Mouse (Mus musculus) midbrain, embryonic 10.5 days (tissue): ENCODE measurements around the gene Zfp683. TPM values are rescaled to one million over a fixed set of nuclear protein-coding genes. Genes with fewer than 3 reads are reported as not detected.

Experiments
- DNase-seq: peaks from one replicate; pipeline ENCODE4 v3.0.0-alpha.2; 2017; ENCODE audit warnings: low spot score
- H3K27ac ChIP-seq: fragments of 300-500 bp; sonication (generic); replicated peaks from 2 replicates; pipeline ENCODE4 v1.5.1; 2016; ENCODE audit warnings: mild to moderate bottlenecking
- H3K27me3 ChIP-seq: fragments of 300-500 bp; sonication (generic); 2 replicates; pipeline ENCODE4 v1.6.1; 2016; ENCODE audit warnings: low read depth, mild to moderate bottlenecking; ENCODE audit not compliant: poor library complexity, severe bottlenecking
- H3K36me3 ChIP-seq: fragments of 300-500 bp; sonication (generic); 2 replicates; pipeline ENCODE4 v1.6.1; 2016; ENCODE audit warnings: mild to moderate bottlenecking, moderate library complexity
- H3K4me1 ChIP-seq: fragments of 300-500 bp; sonication (generic); 2 replicates; pipeline ENCODE4 v1.6.1; 2016
- H3K4me3 ChIP-seq: fragments of 300-500 bp; sonication (generic); 2 replicates; pipeline ENCODE4 v1.5.1; 2016; ENCODE audit warnings: mild to moderate bottlenecking, moderate library complexity
- H3K9me3 ChIP-seq: fragments of 300-500 bp; sonication (generic); replicated peaks from 2 replicates; pipeline ENCODE4 v1.6.1; 2016; ENCODE audit warnings: mild to moderate bottlenecking
- WGBS: fragments of 180-500 bp; shearing (Covaris S2); methylation state at CpG from one replicate; pipeline ENCODE4 v1.1.7; 2016; 5-methylcytosine and 5-hydroxymethylcytosine counted together
- polyA plus RNA-seq: library from polyadenylated mRNA; unstranded; fragments of >200 nt; fragmentation: Nextera tagmentation; extraction: Ambion mirVana; gene quantifications from 2 replicates; pipeline ENCODE4 v1.2.1, GENCODE M21; 2016

The Zfp683 gene
- polyA plus RNA-seq, 1 experiment from 2014 or later, result not detected

DNA sequence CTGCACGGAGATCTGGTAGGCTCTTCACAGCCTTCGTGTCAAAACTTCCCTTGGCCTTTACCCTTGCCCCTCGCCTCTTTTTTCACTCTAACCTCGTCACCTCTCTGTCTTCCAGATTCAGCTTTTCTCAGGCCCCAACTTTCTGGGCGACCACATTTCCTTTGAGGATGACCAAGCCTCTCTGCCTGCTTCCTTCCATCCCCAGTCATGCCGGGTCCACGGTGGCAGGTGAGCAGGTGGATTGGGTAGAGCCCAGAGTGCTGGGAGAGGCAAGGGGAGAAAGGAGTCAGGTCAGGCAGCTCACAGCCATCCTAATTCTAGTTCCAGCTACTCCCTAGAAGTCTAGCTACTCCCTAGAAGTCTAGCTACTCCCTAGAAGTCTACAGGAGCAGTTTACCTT is 28.8 kb downstream of the Zfp683 start:
- WGBS, result 18% methylated on average over 7 of the region's 7 CpGs
- Histone ChIP-seq H3K36me3 (no peaks in the 10 kb centered on the region), H3K4me1 (peaks cover 31% of the 10 kb centered on the region), H3K27me3 (peaks cover 38% of the 10 kb centered on the region), H3K4me3 (peak overlapping the region; percentile 60), H3K9me3 (no peaks in the 10 kb centered on the region), H3K27ac (no peak overlapping the region)
- DNase-seq, result no peak

DNA sequence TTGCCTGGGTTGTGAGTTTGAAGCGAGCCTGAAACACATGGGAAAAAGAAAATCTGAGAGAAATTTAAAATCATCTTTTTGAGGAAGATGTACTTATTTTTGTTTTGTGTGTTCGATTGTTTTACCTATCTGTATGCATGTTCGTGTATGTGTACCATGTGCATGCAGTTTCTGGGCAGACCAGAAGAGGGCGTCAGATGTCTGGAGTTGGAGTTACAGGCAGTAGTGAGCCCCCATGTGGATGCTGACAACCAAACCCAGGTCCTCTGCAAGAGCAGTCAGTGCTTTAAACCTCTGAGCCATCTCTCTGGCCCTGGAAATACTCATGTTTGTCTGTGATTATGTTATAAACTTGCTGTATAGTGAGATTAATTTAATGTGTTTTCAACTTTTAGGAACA is 31.4 kb downstream of the Zfp683 start:
- peaks cover 31% of the 10 kb centered on the region for H3K27me3 ChIP-seq
- peaks cover 22% of the 10 kb centered on the region for H3K4me1 ChIP-seq
- no peak for DNase-seq
- WGBS, result 83% methylated on average over 4 of the region's 4 CpGs
- no peak overlapping the region for H3K4me3 ChIP-seq
- H3K9me3 ChIP-seq, result no peaks in the 10 kb centered on the region
- H3K36me3 ChIP-seq, result no peaks in the 10 kb centered on the region
- H3K27ac ChIP-seq, result no peak overlapping the region

DNA sequence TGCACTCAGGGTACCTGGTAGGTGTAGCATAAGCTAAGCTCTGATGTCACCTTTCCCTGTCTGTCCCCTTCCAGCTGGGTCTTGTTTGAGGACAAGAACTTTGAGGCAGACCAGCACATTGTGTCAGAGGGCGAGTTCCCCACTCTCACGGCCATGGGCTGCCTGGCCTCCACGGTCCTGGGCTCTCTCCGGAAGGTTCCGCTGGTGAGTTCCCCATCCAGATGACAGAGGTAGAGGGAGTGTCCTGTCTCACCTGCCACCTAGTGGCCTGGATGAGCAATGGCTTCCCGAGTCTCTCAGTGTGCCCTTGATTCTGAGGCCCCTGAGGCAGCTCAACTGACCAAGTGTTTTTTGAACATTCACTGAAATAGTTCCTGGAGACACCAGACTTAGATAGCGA is 33.8 kb downstream of the Zfp683 start:
- Histone ChIP-seq H3K27me3 (peaks cover 8% of the 10 kb centered on the region), H3K4me3 (no peak overlapping the region), H3K4me1 (peaks cover 9% of the 10 kb centered on the region), H3K27ac (no peak overlapping the region), H3K9me3 (no peaks in the 10 kb centered on the region), H3K36me3 (no peaks in the 10 kb centered on the region)
- peak; percentile 53 for DNase-seq
- 51% methylated on average over 7 of the region's 7 CpGs for WGBS

DNA sequence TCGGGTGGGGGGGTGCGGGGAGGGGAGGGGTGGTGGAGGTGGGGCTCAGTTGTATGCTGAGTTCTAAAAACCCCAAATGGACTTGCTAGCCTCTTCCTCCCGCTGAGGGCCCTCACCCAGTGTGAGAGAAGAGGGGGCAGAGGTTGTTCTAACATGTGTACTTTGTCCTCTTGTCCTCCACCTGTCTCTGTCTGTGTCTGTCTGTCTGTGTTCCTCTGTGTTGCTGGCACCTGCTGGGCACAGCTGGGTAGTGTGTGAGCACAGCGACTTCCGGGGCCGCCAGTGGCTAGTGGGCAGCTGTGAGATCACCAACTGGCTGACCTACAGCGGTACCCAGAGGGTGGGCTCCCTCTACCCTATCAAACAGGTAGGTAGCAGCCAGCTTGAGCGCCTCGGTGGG is 35.4 kb downstream of the Zfp683 start:
- Histone ChIP-seq H3K9me3 (no peaks in the 10 kb centered on the region), H3K27ac (no peak overlapping the region), H3K36me3 (no peaks in the 10 kb centered on the region), H3K4me3 (no peak overlapping the region), H3K27me3 (no peaks in the 10 kb centered on the region), H3K4me1 (0 out of 2 replicates have a peak, but pooled peaks cover 4% of the 10 kb centered on the region)
- DNase-seq, result no peak
- 81% methylated on average over 9 of the region's 9 CpGs for WGBS

DNA sequence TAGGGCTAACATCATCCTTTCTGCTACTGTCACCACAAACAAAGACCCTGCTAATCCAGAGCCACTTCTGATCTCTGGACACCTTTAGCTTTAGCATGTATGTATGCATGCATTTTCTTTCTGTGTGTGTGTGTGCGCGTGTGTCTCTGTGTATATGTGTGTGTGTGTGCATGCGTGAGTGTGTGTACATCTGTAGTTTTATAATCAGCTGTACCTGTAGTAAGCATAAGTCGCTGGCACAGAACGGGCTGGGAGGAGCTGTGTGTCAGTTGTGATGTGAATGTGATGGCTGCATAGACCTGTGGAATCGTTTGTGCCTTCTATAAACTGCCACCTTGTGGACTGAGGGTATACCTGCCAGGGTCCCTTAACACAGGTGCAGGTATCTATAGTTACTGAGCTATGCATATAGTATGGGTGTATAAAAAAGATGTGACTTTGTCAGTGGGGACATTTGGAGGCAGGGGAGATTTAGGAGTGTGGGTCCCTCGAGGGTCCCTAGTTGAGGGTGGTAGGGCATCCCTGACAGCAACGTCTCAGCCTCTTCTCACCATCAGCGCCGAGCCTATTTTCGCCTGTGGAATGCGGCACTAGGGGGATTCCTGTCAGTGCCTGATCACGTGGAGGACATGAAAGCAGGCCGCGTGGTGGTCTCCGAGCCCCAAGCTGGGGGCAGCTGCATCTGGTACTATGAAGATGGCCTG is 37.0 kb downstream of the Zfp683 start:
- DNase-seq, result no peak
- Histone ChIP-seq H3K36me3 (no peaks in the 10 kb centered on the region), H3K9me3 (no peaks in the 10 kb centered on the region), H3K4me3 (no peak overlapping the region), H3K27me3 (no peaks in the 10 kb centered on the region), H3K27ac (no peak overlapping the region), H3K4me1 (0 out of 2 replicates have a peak, but pooled peaks cover 4% of the 10 kb centered on the region)
- WGBS, result 88% methylated on average over 16 of the region's 16 CpGs

DNA sequence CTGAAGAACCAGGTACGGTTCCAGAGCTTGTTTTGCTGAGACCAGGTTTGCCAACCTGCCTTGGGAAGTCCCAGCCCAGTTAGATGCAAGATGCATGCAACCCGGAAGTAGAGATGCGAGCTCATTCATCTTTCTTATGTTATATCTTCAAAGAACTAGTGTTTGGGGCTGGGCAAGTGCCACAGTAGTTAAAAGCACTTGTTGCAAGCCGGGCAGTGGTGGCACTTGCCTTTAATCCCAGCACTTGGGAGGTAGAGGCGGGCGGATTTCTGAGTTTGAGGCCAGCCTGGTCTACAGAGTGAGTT is 37.5 kb downstream of the Zfp683 start:
- Histone ChIP-seq H3K4me3 (no peak overlapping the region), H3K36me3 (no peaks in the 10 kb centered on the region), H3K9me3 (no peaks in the 10 kb centered on the region), H3K4me1 (0 out of 2 replicates have a peak, but pooled peaks cover 4% of the 10 kb centered on the region), H3K27ac (no peak overlapping the region), H3K27me3 (no peaks in the 10 kb centered on the region)
- WGBS, result 90% methylated on average over 6 of the region's 6 CpGs
- DNase-seq, result no peak

DNA sequence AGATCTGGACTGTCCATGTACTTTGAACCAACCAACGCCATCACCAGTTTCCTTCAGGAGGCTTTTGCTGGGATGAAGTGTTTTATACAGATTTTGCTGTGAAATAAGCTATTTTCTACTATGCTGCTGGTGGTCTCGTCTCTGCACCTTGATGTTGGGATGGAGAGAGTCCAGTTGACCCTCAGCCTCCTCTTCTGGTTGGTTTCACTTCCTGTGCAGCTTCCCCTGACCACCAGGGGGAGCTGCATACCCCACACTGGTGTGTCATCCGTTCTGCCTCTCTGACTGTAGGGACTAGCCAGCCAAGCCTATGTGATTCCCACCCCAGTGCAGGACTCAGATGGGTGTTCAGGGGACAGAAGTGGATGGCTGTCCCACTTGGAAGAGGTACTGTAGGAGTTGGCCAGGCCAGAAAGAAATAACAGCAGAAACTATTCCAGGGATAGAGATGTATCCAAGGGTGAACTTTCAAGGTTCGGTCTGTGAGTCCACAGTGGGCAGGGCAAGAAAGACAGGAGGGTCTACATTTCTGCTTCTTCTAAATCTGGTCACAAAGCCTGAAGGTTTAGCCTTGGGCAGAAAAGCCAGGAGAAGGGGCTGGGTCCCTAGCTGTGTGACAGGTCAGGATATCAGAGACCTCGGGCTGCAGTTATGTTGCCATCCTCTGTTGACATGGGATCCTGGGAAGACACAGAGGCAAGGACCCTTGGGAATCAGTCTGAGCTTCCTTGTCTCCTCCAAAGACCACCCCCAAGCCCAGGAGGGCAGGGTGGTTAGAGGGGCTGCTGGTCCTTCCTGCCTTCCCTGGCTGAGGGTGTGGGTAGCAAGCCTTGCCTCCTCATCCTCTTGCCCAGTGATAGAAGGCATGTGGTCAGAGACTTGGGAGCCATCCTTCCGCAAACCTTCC is 39.0 kb downstream of the Zfp683 start:
- DNase-seq, result peak; percentile 32
- Histone ChIP-seq H3K36me3 (no peaks in the 10 kb centered on the region), H3K27me3 (no peaks in the 10 kb centered on the region), H3K4me1 (no peaks in the 10 kb centered on the region), H3K4me3 (no peak overlapping the region), H3K27ac (no peak overlapping the region), H3K9me3 (no peaks in the 10 kb centered on the region)
- WGBS, result 70% methylated on average over 6 of the region's 6 CpGs

DNA sequence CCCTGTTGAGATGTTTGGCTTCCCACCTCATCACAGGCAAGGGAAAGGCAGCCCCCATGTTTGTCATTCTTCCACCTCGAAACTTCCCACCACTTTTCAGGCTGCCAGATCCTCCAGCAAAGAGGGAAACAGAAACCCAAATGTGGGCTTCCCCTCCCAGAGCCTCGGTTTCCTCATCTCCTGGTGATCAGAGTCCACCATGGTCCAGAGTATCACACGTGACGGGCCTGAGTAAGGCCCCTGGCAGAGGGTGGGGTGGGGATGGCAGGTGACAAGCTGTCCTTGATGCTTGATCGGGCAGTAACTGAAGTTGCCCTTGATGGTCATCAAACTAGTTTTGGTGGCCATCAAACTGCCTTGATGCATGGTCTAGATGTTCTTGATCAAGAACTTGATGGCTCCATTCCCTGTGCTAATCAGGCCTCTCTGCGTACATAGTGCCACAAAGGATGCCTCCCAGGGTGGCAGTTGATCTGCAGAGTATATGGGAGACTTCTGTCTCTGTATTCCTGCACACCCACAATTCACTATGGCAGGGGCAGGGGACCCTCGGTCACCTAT is 40.4 kb downstream of the Zfp683 start:
- 92% methylated on average over 7 of the region's 7 CpGs for WGBS
- H3K4me3 ChIP-seq, result no peak overlapping the region
- no peaks in the 10 kb centered on the region for H3K27me3 ChIP-seq
- DNase-seq, result no peak
- no peaks in the 10 kb centered on the region for H3K4me1 ChIP-seq
- no peaks in the 10 kb centered on the region for H3K36me3 ChIP-seq
- no peak overlapping the region for H3K27ac ChIP-seq
- H3K9me3 ChIP-seq, result no peaks in the 10 kb centered on the region

DNA sequence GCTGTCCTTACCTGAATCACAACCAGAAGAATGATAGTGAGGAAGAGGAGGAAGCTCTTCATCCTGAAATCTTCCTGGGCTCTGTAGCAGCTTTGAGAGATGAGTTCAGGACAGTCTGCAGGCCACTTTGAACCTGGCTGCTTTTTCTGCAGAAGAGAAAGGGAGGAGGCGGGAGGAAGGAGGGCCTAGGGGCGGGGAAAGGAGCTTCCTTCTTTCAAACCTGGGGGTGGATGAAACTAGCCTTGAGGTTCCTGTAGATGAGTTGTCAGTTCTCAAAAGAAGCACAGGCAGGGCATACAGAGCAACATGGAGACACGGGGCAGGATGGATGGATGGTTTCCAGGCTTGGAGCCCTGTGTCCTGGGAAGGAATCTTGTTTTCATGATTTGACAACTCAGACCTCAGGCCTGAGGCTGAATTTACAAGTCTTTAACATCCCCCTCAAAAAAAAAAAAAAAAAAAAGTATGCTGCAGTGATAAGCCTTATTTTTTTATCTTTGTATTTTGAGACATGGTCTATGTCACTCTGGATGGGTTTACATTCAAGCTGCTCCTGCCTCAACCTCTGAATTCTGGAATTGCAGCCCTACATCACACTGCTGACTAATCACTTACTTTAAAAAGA is 41.4 kb downstream of the Zfp683 start, which contains the start of gene Cd52:
Gene Cd52, minus strand, starts transcription at position 160 of the 625 bp plus-strand sequence.
- no peaks in the 10 kb centered on the region for H3K4me1 ChIP-seq
- H3K9me3 ChIP-seq, result no peaks in the 10 kb centered on the region
- no peaks in the 10 kb centered on the region for H3K36me3 ChIP-seq
- 54% methylated on average over 3 of the region's 3 CpGs for WGBS
- H3K27me3 ChIP-seq, result no peaks in the 10 kb centered on the region
- no peak for DNase-seq
- H3K4me3 ChIP-seq, result no peak within 1 kb of the TSS
- H3K27ac ChIP-seq, result no peak within 1 kb of the TSS

DNA sequence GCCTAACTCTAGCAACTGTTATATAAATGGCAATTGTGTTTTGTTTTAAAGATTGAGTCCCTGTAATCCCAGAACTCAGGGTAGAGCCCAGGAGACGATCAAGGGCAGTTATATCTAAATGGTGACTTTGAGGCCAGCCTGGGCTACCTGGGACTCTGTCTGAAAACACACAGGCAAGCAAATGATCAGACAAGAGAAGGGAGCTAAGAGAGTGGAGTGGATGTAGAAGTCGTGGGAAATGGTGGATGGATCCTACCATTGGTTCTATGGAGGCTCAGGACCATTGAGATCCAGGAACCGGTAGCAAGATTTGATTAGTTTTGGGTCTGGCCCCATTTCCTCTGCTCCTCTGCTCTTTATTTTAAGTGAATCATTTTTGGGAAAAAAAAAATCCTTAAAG is 42.5 kb downstream of the Zfp683 start:
- no peak overlapping the region for H3K27ac ChIP-seq
- no peaks in the 10 kb centered on the region for H3K9me3 ChIP-seq
- no peak for DNase-seq
- WGBS, result 89% methylated on average over 3 of the region's 3 CpGs
- H3K4me3 ChIP-seq, result no peak overlapping the region
- H3K36me3 ChIP-seq, result no peaks in the 10 kb centered on the region
- H3K4me1 ChIP-seq, result no peaks in the 10 kb centered on the region
- no peaks in the 10 kb centered on the region for H3K27me3 ChIP-seq

DNA sequence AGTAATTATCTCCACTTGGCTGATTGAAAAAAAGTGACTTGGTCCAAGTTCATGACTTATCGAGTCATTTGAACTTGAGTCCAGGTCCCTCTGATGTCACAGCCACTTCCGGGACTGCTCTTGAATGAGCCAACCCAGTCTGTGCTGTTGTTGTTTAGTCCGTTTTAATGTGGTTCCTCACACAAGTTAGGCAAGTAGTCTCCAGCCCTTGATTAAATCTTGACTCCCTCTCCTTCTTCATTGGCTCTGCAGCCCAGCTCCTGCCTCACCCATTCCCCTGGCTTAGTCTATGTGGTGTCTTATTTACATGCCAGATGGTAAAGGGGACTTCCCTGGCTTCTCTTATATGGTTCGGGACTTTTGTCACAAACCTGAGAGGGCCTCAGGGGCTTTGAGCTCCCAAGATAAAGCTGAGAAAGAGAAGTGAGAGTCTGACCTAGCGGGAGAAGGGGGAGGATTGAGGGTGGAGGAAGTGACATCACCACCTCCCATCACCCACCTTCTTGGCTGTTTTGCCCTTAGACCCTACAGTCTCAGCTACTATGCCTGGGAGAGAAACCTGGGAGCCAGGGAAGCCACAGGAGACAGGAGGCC is 43.5 kb downstream of the Zfp683 start:
- H3K4me1 ChIP-seq, result no peaks in the 10 kb centered on the region
- no peak overlapping the region for H3K4me3 ChIP-seq
- H3K9me3 ChIP-seq, result no peaks in the 10 kb centered on the region
- 74% methylated on average over 5 of the region's 5 CpGs for WGBS
- no peak for DNase-seq
- no peak overlapping the region for H3K27ac ChIP-seq
- H3K36me3 ChIP-seq, result no peaks in the 10 kb centered on the region
- no peaks in the 10 kb centered on the region for H3K27me3 ChIP-seq

DNA sequence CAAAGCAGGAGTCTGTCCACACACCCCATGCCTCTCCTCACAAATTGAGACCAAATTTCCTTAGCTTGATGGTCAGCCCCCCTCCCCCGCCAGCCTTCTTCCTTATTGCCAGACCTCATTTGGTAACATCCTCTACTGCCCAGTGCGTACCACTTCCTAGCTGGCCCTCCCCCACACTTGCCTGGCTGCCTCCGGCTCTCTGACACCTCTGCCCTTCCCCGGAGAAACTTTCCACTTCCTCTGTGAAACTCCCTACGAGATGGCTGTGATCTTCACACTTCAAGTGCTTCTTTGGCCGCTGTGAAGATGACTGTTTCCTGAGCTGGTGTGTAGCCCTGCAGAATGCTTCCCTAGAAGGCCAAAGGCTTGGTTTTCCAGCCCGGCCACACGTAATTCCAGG is 45.0 kb downstream of the Zfp683 start:
- Histone ChIP-seq H3K36me3 (no peaks in the 10 kb centered on the region), H3K27me3 (no peaks in the 10 kb centered on the region), H3K9me3 (no peaks in the 10 kb centered on the region), H3K4me1 (peaks cover 7% of the 10 kb centered on the region), H3K27ac (no peak overlapping the region), H3K4me3 (no peak overlapping the region)
- 74% methylated on average over 8 of the region's 8 CpGs for WGBS
- no peak for DNase-seq
